Mouse (Mus musculus): ENCODE data around the gene Olfr1201. TPM values are rescaled to one million over a fixed set of nuclear protein-coding genes. Genes with fewer than 3 reads are reported as not detected.

Olfr1201 gene
- not detected in 2 replicates for polyA plus RNA-seq (2015; fragmentation: Nextera tagmentation; extraction: Ambion mirVana)

DNA sequence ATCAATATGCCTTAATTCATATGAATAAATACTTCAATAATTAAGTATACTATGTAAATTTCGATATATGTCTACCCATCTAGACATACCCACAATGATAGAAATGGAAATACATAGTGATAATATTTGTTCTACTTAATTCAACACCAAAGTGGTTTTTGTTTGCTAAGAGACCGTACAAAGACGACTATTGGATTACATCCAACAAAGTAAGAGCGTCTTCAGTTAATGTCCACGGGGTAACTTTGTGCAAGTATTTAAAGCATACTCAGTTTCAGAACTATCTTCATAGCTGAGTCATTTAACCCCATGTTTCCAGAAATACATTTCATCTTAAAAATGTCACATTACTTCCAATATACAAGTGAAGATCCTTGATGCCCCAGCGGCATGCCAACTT, at the start of gene Olfr1201:
Gene Olfr1201 (plus strand): TSS at position 301 of the 400 bp plus-strand sequence.
- no peak within 1 kb of the TSS for H3K4me3 ChIP-seq (replicated peaks)
- no peak within 1 kb of the TSS for H3K27ac ChIP-seq (replicated peaks)
- WGBS: 69% methylated on average over 6 of the region's 6 CpGs
- no peaks in the 10 kb centered on the region for H3K9me3 ChIP-seq (replicated peaks)
- H3K4me2 ChIP-seq (replicated peaks): no peak within 1 kb of the TSS
- no peak within 1 kb of the TSS for H3K9ac ChIP-seq
- H3K36me3 ChIP-seq: no peaks in the 10 kb centered on the region
- ATAC-seq (ENCODE audit: insufficient number of reproducible peaks, low FRiP score, low TSS enrichment, low read depth): no peak
- H3K27me3 ChIP-seq: no peaks in the 10 kb centered on the region
- H3K4me1 ChIP-seq: no peaks in the 10 kb centered on the region

DNA sequence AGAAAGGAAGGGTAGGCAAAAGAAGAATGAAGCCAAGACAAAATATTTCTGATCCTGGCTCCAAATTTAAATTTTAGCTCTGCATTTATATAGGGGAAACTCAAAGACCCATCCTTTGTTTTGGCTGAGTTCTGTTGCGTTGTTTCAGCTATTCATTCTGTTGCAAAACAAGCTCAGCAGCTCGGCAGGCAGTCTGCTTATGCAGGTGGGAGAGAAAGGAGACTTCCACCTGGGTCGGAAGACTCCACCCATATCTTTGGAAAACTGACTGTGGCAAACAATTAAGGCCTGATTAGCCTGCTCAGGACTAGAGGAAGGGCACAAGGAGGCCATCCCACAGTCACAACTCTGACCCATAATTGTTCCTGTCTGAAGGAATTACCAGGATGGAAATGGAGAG, 49.5 kb upstream of the Olfr1201 start:
- H3K27me3 ChIP-seq: no peaks in the 10 kb centered on the region
- H3K36me3 ChIP-seq: no peaks in the 10 kb centered on the region
- no peaks in the 10 kb centered on the region for H3K9me3 ChIP-seq (replicated peaks)
- H3K4me2 ChIP-seq (replicated peaks): no peak overlapping the region
- H3K27ac ChIP-seq (replicated peaks): no peak overlapping the region
- no peak for ATAC-seq (ENCODE audit: insufficient number of reproducible peaks, low FRiP score, low TSS enrichment, low read depth)
- H3K4me1 ChIP-seq: no peaks in the 10 kb centered on the region
- no peak overlapping the region for H3K4me3 ChIP-seq (replicated peaks)
- H3K9ac ChIP-seq: no peak overlapping the region
- WGBS: 63% methylated on average over 3 of the region's 3 CpGs

DNA sequence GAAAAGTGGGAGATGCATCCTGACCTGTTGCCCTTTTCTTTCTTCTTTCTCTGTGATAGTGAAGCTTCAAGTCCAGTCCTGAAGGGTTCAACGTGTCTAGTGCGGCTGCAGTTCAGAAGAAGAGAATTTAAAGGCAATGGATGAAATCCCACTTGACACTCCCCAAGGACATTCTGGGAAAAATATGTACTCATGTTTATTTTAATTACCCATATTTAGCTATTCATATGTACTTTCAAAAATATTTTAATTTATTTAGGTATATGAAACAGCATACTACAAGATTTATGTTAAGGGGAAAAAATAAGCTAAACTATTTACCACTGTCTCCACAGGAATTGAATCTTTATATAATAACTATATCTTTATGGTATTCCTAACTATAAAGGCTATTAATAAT, 41.6 kb upstream of the Olfr1201 start, which contains the start of gene Olfr1198:
Gene Olfr1198 (minus strand): TSS at position 101 of the 400 bp plus-strand sequence.
- no peaks in the 10 kb centered on the region for H3K4me1 ChIP-seq
- H3K4me3 ChIP-seq (replicated peaks): no peak within 1 kb of the TSS
- no peak within 1 kb of the TSS for H3K4me2 ChIP-seq (replicated peaks)
- no peak within 1 kb of the TSS for H3K9ac ChIP-seq
- H3K9me3 ChIP-seq (replicated peaks): no peaks in the 10 kb centered on the region
- 90% methylated on average over 2 of the region's 2 CpGs for WGBS
- ATAC-seq (ENCODE audit: insufficient number of reproducible peaks, low FRiP score, low TSS enrichment, low read depth): no peak
- H3K27me3 ChIP-seq: no peaks in the 10 kb centered on the region
- H3K27ac ChIP-seq (replicated peaks): no peak within 1 kb of the TSS
- no peaks in the 10 kb centered on the region for H3K36me3 ChIP-seq

DNA sequence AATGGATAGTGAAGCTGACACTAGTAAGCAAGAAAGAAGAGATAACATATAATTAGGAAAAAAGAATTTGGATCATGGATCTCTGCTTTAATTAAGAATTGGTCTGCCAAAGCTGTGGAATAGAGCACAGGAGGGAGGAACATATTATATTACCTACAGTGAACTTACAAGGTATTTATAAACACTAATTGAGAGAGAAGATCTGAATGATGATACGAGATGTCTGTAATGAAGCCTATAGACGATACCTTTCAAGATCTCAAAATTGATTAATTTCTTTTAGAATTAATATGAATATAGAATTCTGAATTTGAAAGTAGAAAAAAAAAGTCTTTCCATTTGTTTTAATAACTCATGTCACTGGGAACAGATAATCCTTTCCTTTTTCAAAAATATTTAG, 32.5 kb upstream of the Olfr1201 start, which contains the start of gene Olfr1199:
Gene Olfr1199 (minus strand): TSS at position 101 of the 400 bp plus-strand sequence.
- Histone ChIP-seq H3K4me1 (no peaks in the 10 kb centered on the region), H3K4me3 (replicated peaks) (no peak within 1 kb of the TSS), H3K9ac (no peak within 1 kb of the TSS), H3K36me3 (no peaks in the 10 kb centered on the region), H3K9me3 (replicated peaks) (no peaks in the 10 kb centered on the region), H3K4me2 (replicated peaks) (no peak within 1 kb of the TSS), H3K27me3 (no peaks in the 10 kb centered on the region), H3K27ac (replicated peaks) (no peak within 1 kb of the TSS)
- WGBS: 89% methylated on average over 2 of the region's 2 CpGs
- no peak for ATAC-seq (ENCODE audit: insufficient number of reproducible peaks, low FRiP score, low TSS enrichment, low read depth)

DNA sequence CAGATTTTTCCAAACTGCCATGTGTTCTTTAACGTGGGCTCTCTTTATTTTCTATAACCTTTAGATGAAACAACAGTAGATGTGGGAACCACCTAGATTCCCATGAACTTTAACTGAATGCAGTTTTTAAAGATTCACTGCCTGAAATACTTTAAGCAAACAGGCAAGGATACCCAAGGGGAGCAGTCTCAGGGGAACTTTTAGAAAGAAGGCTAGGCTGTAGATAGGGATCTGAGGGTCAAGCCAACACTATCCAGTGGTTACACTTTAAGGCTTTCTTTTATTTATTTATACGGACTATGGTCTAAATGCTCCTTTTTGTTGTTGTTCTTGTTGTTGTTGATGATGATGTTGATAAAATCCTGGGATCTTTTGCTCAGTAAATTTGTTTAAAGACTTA, 22.4 kb upstream of the Olfr1201 start, which contains the start of gene Olfr1200:
Gene Olfr1200 (minus strand): TSS at position 101 of the 400 bp plus-strand sequence.
- no peaks in the 10 kb centered on the region for H3K27me3 ChIP-seq
- H3K4me2 ChIP-seq (replicated peaks): no peak within 1 kb of the TSS
- no peak for ATAC-seq (ENCODE audit: insufficient number of reproducible peaks, low FRiP score, low TSS enrichment, low read depth)
- 82% methylated on average over 2 of the region's 2 CpGs for WGBS
- H3K9ac ChIP-seq: no peak within 1 kb of the TSS
- H3K36me3 ChIP-seq: no peaks in the 10 kb centered on the region
- H3K4me1 ChIP-seq: no peaks in the 10 kb centered on the region
- H3K27ac ChIP-seq (replicated peaks): no peak within 1 kb of the TSS
- no peaks in the 10 kb centered on the region for H3K9me3 ChIP-seq (replicated peaks)
- no peak within 1 kb of the TSS for H3K4me3 ChIP-seq (replicated peaks)

DNA sequence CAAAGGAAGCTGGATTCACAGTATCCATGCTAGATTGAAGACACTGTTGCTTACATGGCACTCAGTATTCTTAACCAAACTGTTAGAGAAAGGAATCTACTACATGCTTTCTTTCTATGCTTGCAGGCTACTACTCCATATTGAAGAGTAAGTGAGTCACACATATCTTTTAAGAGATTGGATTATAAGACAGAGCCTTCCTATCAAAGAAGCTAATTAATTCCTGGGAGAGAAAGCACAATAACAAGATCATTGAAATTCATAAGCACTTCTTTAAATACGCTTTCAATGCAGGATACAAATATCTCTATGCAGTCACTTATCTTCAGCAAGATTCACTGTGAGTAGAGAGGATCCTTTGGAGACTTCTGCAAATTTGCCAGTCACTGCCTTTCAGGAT, 21.4 kb downstream of the Olfr1201 start, which contains the start of gene Olfr1202:
Gene Olfr1202 (plus strand): TSS at position 301 of the 400 bp plus-strand sequence.
- H3K9ac ChIP-seq: no peak within 1 kb of the TSS
- H3K36me3 ChIP-seq: no peaks in the 10 kb centered on the region
- 70% methylated on average over 1 of the region's 1 CpGs for WGBS
- no peaks in the 10 kb centered on the region for H3K9me3 ChIP-seq (replicated peaks)
- no peaks in the 10 kb centered on the region for H3K4me1 ChIP-seq
- H3K4me2 ChIP-seq (replicated peaks): no peak within 1 kb of the TSS
- H3K4me3 ChIP-seq (replicated peaks): no peak within 1 kb of the TSS
- no peak for ATAC-seq (ENCODE audit: insufficient number of reproducible peaks, low FRiP score, low TSS enrichment, low read depth)
- no peaks in the 10 kb centered on the region for H3K27me3 ChIP-seq
- no peak within 1 kb of the TSS for H3K27ac ChIP-seq (replicated peaks)

DNA sequence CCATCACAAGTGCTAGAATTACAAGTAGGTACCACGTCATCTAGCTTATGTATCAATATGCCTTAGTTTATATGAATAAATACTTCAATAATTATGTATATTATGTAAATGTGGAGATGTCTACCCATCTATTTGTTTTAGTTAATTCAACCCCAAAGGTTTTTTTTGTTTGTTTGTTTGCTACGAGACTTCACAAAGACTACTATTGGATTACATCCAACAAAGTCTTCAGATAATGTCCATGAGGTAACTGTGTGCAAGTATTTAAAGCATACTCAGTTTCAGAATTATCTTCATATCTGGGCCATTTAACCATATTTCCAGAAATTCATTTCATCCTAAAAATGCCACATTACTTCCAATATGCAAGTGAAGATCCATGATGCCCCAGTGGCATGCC, 36.6 kb downstream of the Olfr1201 start, which contains the start of gene Olfr1205:
Gene Olfr1205 (plus strand): TSS at position 301 of the 400 bp plus-strand sequence.
- ATAC-seq (ENCODE audit: insufficient number of reproducible peaks, low FRiP score, low TSS enrichment, low read depth): no peak
- Histone ChIP-seq H3K36me3 (no peaks in the 10 kb centered on the region), H3K4me1 (no peaks in the 10 kb centered on the region), H3K9me3 (replicated peaks) (no peaks in the 10 kb centered on the region), H3K9ac (no peak within 1 kb of the TSS), H3K27me3 (no peaks in the 10 kb centered on the region), H3K4me2 (replicated peaks) (no peak within 1 kb of the TSS), H3K4me3 (replicated peaks) (no peak within 1 kb of the TSS), H3K27ac (replicated peaks) (no peak within 1 kb of the TSS)
- WGBS: 88% methylated on average over 2 of the region's 2 CpGs

DNA sequence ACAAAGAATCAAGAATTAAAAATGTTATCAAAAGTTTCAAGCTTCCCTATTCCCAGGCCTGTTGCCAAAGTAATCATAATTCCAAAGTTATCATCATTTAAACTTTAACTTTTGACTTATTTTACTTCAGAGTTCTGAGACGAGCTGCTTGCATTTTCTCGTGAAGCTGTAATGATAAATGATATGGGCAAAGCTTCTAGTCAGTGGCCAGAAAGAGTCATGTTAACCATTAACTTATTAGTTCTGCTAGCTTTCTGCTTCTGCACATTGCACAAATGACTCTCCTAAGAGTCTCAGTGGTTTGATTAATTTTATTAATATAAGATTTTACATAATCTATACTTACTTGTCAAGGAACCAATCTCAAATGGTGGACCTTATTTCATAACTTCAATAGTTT, 45.6 kb downstream of the Olfr1201 start:
- WGBS: 56% methylated on average over 2 of the region's 2 CpGs
- Histone ChIP-seq H3K27ac (replicated peaks) (no peak overlapping the region), H3K9ac (no peak overlapping the region), H3K4me1 (no peaks in the 10 kb centered on the region), H3K4me3 (replicated peaks) (no peak overlapping the region), H3K36me3 (no peaks in the 10 kb centered on the region), H3K27me3 (no peaks in the 10 kb centered on the region), H3K9me3 (replicated peaks) (no peaks in the 10 kb centered on the region), H3K4me2 (replicated peaks) (no peak overlapping the region)
- no peak for ATAC-seq (ENCODE audit: insufficient number of reproducible peaks, low FRiP score, low TSS enrichment, low read depth)

Other genes with a start within 250 kb of the Olfr1201 start
- not detected in 2 replicates for gene Olfr1188, start 236.1 kb upstream of the Olfr1201 start, polyA plus RNA-seq (2015; fragmentation: Nextera tagmentation; extraction: Ambion mirVana)
- not detected in 2 replicates for gene Olfr1189, start 206.6 kb upstream of the Olfr1201 start, polyA plus RNA-seq (2015; fragmentation: Nextera tagmentation; extraction: Ambion mirVana)
- gene Olfr1191-ps1, start 152.5 kb upstream of the Olfr1201 start, polyA plus RNA-seq (2015; fragmentation: Nextera tagmentation; extraction: Ambion mirVana): not detected in 2 replicates
- gene Olfr1192-ps1, start 144.5 kb upstream of the Olfr1201 start, polyA plus RNA-seq (2015; fragmentation: Nextera tagmentation; extraction: Ambion mirVana): 0.04 TPM in 1 of 2 replicates, not detected in the other
- gene Olfr1193, start 117.4 kb upstream of the Olfr1201 start, polyA plus RNA-seq (2015; fragmentation: Nextera tagmentation; extraction: Ambion mirVana): not detected in 2 replicates
- gene Olfr1195, start 103.8 kb upstream of the Olfr1201 start, polyA plus RNA-seq (2015; fragmentation: Nextera tagmentation; extraction: Ambion mirVana): not detected in 2 replicates
- not detected in 2 replicates for gene Olfr1196, start 88.4 kb upstream of the Olfr1201 start, polyA plus RNA-seq (2015; fragmentation: Nextera tagmentation; extraction: Ambion mirVana)
- gene Olfr1197, start 60.7 kb upstream of the Olfr1201 start, polyA plus RNA-seq (2015; fragmentation: Nextera tagmentation; extraction: Ambion mirVana): not detected in 2 replicates
- 0.18 TPM in 1 of 2 replicates, not detected in the other for gene Olfr1198, start 41.7 kb upstream of the Olfr1201 start, polyA plus RNA-seq (2015; fragmentation: Nextera tagmentation; extraction: Ambion mirVana)
- not detected in 2 replicates for gene Olfr1199, start 32.6 kb upstream of the Olfr1201 start, polyA plus RNA-seq (2015; fragmentation: Nextera tagmentation; extraction: Ambion mirVana)
- not detected in 2 replicates for gene Olfr1200, start 22.5 kb upstream of the Olfr1201 start, polyA plus RNA-seq (2015; fragmentation: Nextera tagmentation; extraction: Ambion mirVana)
- not detected in 2 replicates for gene Olfr1202, start 21.5 kb downstream of the Olfr1201 start, polyA plus RNA-seq (2015; fragmentation: Nextera tagmentation; extraction: Ambion mirVana)
- gene Olfr1205, start 36.7 kb downstream of the Olfr1201 start, polyA plus RNA-seq (2015; fragmentation: Nextera tagmentation; extraction: Ambion mirVana): not detected in 2 replicates
- gene Olfr1204, start 56.3 kb downstream of the Olfr1201 start, polyA plus RNA-seq (2015; fragmentation: Nextera tagmentation; extraction: Ambion mirVana): not detected in 2 replicates
- gene Olfr1206, start 70.2 kb downstream of the Olfr1201 start, polyA plus RNA-seq (2015; fragmentation: Nextera tagmentation; extraction: Ambion mirVana): not detected in 2 replicates
- gene Olfr1208, start 109.3 kb downstream of the Olfr1201 start, polyA plus RNA-seq (2015; fragmentation: Nextera tagmentation; extraction: Ambion mirVana): 0.11 TPM in 1 of 2 replicates, not detected in the other
- not detected in 2 replicates for gene Olfr1209, start 122.1 kb downstream of the Olfr1201 start, polyA plus RNA-seq (2015; fragmentation: Nextera tagmentation; extraction: Ambion mirVana)
- not detected in 2 replicates for gene Olfr1211, start 145.1 kb downstream of the Olfr1201 start, polyA plus RNA-seq (2015; fragmentation: Nextera tagmentation; extraction: Ambion mirVana)
- not detected in 2 replicates for gene Olfr1212, start 160.9 kb downstream of the Olfr1201 start, polyA plus RNA-seq (2015; fragmentation: Nextera tagmentation; extraction: Ambion mirVana)
- gene Gm13762, start 187.2 kb downstream of the Olfr1201 start, polyA plus RNA-seq (2015; fragmentation: Nextera tagmentation; extraction: Ambion mirVana): 0.09 TPM in 1 of 2 replicates, not detected in the other
- not detected in 2 replicates for gene Olfr1214, start 199.6 kb downstream of the Olfr1201 start, polyA plus RNA-seq (2015; fragmentation: Nextera tagmentation; extraction: Ambion mirVana)
- not detected in 2 replicates for gene Olfr1215, start 213.9 kb downstream of the Olfr1201 start, polyA plus RNA-seq (2015; fragmentation: Nextera tagmentation; extraction: Ambion mirVana)
- gene Olfr1216, start 225.3 kb downstream of the Olfr1201 start, polyA plus RNA-seq (2015; fragmentation: Nextera tagmentation; extraction: Ambion mirVana): not detected in 2 replicates
- gene Olfr1217, start 239.0 kb downstream of the Olfr1201 start, polyA plus RNA-seq (2015; fragmentation: Nextera tagmentation; extraction: Ambion mirVana): 0.04 TPM in 1 of 2 replicates, not detected in the other

Data from embryonic facial prominence, embryonic 15.5 days (tissue).